Mouse (Mus musculus): ENCODE results near the gene Gm20388. TPM values are rescaled to one million over a fixed set of nuclear protein-coding genes. Genes with fewer than 3 reads are reported as not detected.
A peak's percentile ranks its signal among the peaks of the same experiment; 100 is the strongest.

Gene Gm20388
- polyA plus RNA-seq (2016; fragmentation: Nextera tagmentation; extraction: Ambion mirVana): 1.2 and 5.5 TPM in 2 replicates

DNA sequence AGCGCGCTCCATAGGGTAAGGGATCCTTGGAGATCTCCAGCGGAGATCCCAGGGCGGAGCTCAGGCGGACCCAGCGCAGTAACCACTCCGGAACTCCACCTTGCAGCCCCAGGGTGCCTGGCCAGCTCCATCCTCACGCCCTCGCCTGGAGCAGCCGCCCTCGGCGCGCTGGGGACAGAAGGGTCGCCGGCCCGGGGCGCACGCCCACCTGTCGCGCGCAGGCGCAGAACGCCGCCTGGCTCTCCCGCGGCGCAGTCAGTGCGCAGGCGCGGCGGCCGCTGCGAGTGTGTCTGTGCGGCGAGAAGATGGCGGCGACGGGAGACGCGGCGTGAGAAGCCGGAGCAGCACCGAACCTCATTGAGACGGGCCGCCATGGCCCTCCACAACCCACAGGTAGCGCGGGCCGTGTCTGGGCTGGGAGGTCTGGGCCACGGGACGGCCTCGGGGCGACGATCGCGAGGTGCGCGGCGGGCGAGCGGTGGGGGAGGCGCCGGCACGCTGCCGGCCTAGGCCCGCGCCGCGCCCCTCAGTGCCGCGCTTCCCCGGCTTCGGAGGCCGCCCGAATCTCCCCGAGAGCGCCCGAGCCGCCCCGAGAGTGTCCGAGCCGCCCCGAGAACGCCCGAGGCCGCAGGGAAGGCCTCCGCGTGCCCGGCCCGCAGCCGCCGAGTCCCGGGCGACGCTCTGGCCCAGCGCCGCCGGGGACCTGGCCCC lies at the start of gene Gm20388:
Gm20388 (plus strand) TSS at position 295 of the 711 bp plus-strand sequence.
- peaks cover 48% of the 10 kb centered on the region for H3K4me1 ChIP-seq
- H3K36me3 ChIP-seq (replicated peaks): no peaks in the 10 kb centered on the region
- DNase-seq (ENCODE audit: extremely low spot score, low spot score): peak; percentile 86
- H3K9me3 ChIP-seq: no peaks in the 10 kb centered on the region
- H3K4me3 ChIP-seq: peak within 1 kb of the TSS; percentile 90
- WGBS: under 1% methylated on average over 97 of the region's 97 CpGs
- H3K27me3 ChIP-seq (ENCODE audit: poor library complexity, severe bottlenecking): peaks cover 6% of the 10 kb centered on the region; the same call in 1 of the 2 replicates
- peak within 1 kb of the TSS; percentile 98 for H3K27ac ChIP-seq

DNA sequence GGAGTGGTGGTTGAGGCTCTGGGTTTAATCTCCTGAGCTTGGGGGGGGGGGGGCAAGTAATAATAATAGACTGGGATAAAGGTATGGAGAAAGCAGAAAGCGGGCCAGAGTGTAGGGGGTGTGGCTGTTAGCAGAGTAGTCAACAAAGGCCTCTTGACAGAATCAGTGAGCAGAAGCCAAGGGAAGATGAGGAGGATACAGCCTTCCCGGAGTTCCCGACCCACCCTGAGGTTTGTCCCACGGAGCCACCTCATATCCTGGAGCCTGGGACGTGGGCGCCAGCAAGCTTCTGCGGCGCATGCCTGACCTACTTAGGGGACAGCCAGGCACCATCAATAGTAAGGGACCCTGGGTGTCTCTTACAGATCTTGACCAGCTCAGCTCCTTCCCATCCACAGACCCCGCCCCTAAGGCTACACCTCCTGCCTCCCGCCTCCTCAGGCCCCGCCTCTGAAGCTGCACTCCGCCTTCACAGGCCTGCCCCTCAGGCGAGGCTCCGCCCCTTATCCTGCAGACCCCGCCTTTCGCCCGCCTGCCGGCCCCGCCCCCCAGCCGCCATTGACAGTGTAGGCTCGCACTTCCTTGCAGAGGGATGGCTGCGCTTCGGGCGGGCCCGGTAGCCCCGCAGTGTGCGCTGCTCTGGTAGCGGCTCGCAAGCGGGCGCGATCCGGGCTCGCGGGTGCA lies 48.8 kb upstream of the Gm20388 start, which contains the start of gene Klhl36:
Klhl36 (plus strand) TSS at position 561 of the 684 bp plus-strand sequence.
- H3K27ac ChIP-seq: peak within 1 kb of the TSS; percentile 88
- H3K36me3 ChIP-seq (replicated peaks): no peaks in the 10 kb centered on the region
- H3K27me3 ChIP-seq (ENCODE audit: poor library complexity, severe bottlenecking): peaks cover 60% of the 10 kb centered on the region
- H3K4me1 ChIP-seq: peaks cover 36% of the 10 kb centered on the region
- under 1% methylated on average over 35 of the region's 35 CpGs for WGBS
- H3K4me3 ChIP-seq: peak within 1 kb of the TSS; percentile 90
- peak; percentile 97 for DNase-seq (ENCODE audit: extremely low spot score, low spot score)
- H3K9me3 ChIP-seq: no peaks in the 10 kb centered on the region

DNA sequence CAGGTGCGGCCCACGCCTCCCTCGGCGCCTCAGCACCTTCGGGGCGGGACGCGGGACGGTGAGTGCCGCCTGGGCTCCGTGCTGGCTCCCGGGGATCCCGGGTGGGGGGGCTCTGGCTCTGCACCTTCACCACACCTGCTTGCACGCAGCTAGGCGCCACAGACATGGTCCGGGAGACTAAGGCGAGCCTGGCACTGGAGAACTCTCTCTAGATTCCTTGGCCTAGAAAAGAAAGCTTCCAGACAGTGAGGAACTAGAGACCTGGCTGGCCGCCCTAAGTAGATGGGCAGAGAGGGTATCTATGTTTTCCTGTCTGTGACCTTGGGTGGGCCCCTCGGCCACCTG lies 48.3 kb upstream of the Gm20388 start:
- WGBS: 2% methylated on average over 19 of the region's 19 CpGs
- peaks cover 60% of the 10 kb centered on the region for H3K27me3 ChIP-seq (ENCODE audit: poor library complexity, severe bottlenecking)
- no peaks in the 10 kb centered on the region for H3K9me3 ChIP-seq
- H3K4me3 ChIP-seq: peak overlapping the region; percentile 90
- peaks cover 36% of the 10 kb centered on the region for H3K4me1 ChIP-seq
- H3K27ac ChIP-seq: peak overlapping the region; percentile 88
- H3K36me3 ChIP-seq (replicated peaks): no peaks in the 10 kb centered on the region
- DNase-seq (ENCODE audit: extremely low spot score, low spot score): no peak

DNA sequence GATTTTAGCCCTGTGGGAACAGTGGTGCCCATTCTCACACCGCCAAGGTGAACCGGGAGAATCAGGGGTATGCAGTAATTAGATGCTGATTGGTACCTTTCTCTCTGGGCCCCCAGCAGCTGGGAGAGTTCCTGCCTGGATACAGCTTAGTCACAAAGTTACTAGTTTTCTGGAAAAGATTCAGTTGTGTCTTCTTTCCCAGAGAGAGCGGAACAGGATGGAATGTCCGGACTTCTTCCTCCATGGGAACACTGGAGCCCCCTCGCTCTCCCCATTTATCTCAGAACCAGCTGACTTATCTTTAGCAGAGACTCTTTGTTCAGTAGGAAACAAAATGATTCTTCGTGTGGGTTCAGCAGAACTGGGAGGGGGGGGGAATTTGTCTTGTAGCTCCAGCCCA lies 47.9 kb upstream of the Gm20388 start:
- H3K4me3 ChIP-seq: peak overlapping the region; percentile 90
- H3K9me3 ChIP-seq: no peaks in the 10 kb centered on the region
- H3K4me1 ChIP-seq: peaks cover 35% of the 10 kb centered on the region
- WGBS: 17% methylated on average over 6 of the region's 6 CpGs
- no peak for DNase-seq (ENCODE audit: extremely low spot score, low spot score)
- peaks cover 58% of the 10 kb centered on the region for H3K27me3 ChIP-seq (ENCODE audit: poor library complexity, severe bottlenecking)
- no peaks in the 10 kb centered on the region for H3K36me3 ChIP-seq (replicated peaks)
- peak overlapping the region; percentile 88 for H3K27ac ChIP-seq

DNA sequence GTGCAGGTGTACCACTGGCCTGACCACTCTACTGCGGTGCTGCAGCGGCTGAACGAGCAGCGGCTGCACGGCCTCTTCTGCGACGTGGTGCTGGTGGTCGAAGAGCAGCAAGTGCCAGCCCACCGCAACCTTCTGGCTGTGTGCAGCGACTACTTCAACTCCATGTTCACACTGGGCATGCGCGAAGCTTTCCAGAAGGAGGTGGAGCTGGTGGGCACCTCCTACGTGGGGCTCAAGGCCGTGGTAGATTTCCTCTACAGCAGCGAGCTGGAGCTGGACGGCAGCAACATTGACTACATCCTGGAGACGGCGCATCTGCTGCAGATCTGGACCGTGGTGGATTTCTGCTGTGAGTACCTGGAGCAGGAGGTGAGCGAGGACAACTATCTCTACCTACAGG lies 41.0 kb upstream of the Gm20388 start:
- WGBS: 80% methylated on average over 20 of the region's 20 CpGs
- Histone ChIP-seq H3K36me3 (replicated peaks) (peaks cover 44% of the 10 kb centered on the region), H3K4me3 (no peak overlapping the region), H3K9me3 (peaks cover 11% of the 10 kb centered on the region), H3K27me3 (ENCODE audit: poor library complexity, severe bottlenecking) (peaks cover 19% of the 10 kb centered on the region), H3K27ac (no peak overlapping the region), H3K4me1 (no peaks in the 10 kb centered on the region)
- no peak for DNase-seq (ENCODE audit: extremely low spot score, low spot score)

DNA sequence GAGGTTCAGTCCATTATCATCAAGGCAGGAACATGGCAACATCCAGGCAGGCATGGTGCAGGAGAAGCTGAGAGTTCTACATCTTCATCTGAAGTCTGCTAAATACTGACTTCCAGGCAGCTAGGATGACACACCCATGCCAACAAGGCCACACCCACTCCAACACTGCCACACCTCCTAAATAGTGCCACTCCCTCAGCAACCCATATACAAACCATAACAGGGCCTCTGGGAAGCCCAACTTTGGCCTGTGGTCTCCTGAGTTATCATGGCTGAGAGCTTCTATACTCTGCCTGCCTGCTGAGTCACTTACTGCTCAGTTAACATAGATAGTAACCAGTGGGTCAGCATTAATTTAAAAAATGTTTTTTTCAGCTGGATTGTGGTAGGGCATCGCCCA lies 37.5 kb upstream of the Gm20388 start:
- 0 out of 2 replicates have a peak, but pooled peaks cover 4% of the 10 kb centered on the region for H3K4me1 ChIP-seq
- peaks cover 9% of the 10 kb centered on the region for H3K27me3 ChIP-seq (ENCODE audit: poor library complexity, severe bottlenecking)
- H3K9me3 ChIP-seq: peaks cover 11% of the 10 kb centered on the region
- peaks cover 58% of the 10 kb centered on the region for H3K36me3 ChIP-seq (replicated peaks)
- no peak for DNase-seq (ENCODE audit: extremely low spot score, low spot score)
- WGBS: 92% methylated on average over 1 of the region's 1 CpGs
- no peak overlapping the region for H3K27ac ChIP-seq
- H3K4me3 ChIP-seq: no peak overlapping the region

DNA sequence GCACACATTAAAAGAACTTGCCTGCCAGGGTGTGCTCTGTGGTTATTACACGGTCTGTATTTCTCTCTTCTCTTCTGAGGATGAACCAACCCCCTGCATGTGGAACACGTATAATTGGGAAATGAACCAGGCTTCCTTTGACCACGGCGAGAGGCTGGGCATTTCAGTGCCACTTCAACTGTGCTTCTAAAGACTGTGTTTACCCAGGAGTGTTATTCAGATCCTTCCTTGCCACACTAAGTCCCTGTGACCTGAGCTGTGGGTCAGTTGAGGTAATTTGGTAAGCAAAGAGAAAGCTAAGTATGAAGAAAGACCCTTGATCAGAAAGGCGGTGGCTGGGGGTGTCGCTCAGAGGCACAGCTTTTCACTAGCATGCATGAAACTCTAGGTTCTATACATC lies 29.3 kb upstream of the Gm20388 start:
- 84% methylated on average over 6 of the region's 6 CpGs for WGBS
- Histone ChIP-seq H3K9me3 (no peaks in the 10 kb centered on the region), H3K36me3 (replicated peaks) (peaks cover 7% of the 10 kb centered on the region), H3K27ac (no peak overlapping the region), H3K4me1 (peaks cover 14% of the 10 kb centered on the region), H3K27me3 (ENCODE audit: poor library complexity, severe bottlenecking) (no peaks in the 10 kb centered on the region), H3K4me3 (no peak overlapping the region)
- DNase-seq (ENCODE audit: extremely low spot score, low spot score): no peak

DNA sequence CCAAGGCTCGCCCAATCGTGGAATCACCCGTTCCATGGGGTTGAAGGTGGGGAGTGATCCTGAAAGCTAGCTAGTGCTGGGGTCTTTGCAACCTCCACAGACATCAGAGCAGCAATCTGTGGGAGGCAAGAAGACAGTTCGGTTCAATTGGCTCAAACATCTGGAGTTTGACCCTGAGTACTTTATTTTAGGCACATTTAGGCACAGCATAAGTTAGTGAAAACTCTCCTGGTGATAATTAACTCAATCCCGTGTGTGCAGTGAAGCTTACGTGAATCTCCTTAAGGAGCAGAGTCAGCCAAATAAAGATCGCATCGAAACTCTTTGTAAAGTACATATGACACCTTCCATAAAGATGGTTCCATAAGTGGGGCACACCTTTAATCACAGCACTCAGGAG lies 28.7 kb upstream of the Gm20388 start:
- Histone ChIP-seq H3K9me3 (no peaks in the 10 kb centered on the region), H3K36me3 (replicated peaks) (peaks cover 1% of the 10 kb centered on the region; the same call in 1 of the 2 replicates), H3K4me3 (no peak overlapping the region), H3K27me3 (ENCODE audit: poor library complexity, severe bottlenecking) (no peaks in the 10 kb centered on the region), H3K4me1 (peaks cover 10% of the 10 kb centered on the region), H3K27ac (no peak overlapping the region)
- no peak for DNase-seq (ENCODE audit: extremely low spot score, low spot score)
- 78% methylated on average over 8 of the region's 8 CpGs for WGBS

DNA sequence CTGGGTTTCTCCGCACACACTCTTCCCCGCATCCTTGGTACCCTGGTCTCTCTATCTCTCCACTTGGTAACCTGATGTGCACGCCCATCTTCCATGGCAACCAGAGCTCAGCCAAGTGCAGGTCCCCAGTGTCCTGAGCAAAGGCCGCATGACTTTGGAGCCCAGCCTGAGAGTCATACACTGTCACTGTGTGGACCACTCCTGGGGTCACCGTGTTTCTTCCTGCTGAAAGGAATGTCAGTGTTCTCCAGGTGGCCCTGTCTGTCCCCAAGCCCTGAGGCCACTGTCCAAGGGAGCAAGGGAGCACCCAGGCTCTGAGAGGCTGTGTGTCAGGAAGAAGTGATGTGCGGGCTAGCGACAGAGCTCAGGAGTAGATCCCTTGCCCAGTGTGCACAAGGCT lies 27.4 kb upstream of the Gm20388 start:
- no peak for DNase-seq (ENCODE audit: extremely low spot score, low spot score)
- Histone ChIP-seq H3K27ac (no peak overlapping the region), H3K4me3 (no peak overlapping the region), H3K4me1 (peaks cover 15% of the 10 kb centered on the region), H3K27me3 (ENCODE audit: poor library complexity, severe bottlenecking) (no peaks in the 10 kb centered on the region), H3K36me3 (replicated peaks) (no peaks in the 10 kb centered on the region), H3K9me3 (no peaks in the 10 kb centered on the region)
- 92% methylated on average over 7 of the region's 7 CpGs for WGBS

DNA sequence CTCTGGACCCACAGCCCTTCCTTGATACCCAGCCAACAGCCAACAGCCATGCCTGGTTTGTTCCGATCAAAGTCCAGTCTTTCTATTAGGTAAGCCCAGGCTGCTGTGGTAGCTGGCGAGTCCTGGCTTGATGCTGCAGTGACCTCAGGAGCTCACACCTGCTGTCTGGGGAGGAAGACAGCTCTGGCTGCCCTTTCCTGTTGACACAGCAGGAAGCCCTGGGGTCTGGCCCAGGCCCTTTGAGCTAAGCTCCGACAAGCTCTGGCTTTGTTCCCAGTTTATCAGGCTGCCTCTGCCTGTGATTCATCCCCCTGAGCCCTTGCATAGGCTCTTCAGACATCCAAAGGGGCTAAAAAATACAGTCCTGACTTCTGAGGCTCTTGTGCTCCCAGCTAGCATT lies 25.0 kb upstream of the Gm20388 start:
- peaks cover 15% of the 10 kb centered on the region for H3K4me1 ChIP-seq
- no peaks in the 10 kb centered on the region for H3K27me3 ChIP-seq (ENCODE audit: poor library complexity, severe bottlenecking)
- H3K9me3 ChIP-seq: no peaks in the 10 kb centered on the region
- no peak for DNase-seq (ENCODE audit: extremely low spot score, low spot score)
- H3K4me3 ChIP-seq: no peak overlapping the region
- H3K27ac ChIP-seq: peak overlapping the region; percentile 22; the same call in 1 of the 2 replicates
- no peaks in the 10 kb centered on the region for H3K36me3 ChIP-seq (replicated peaks)
- 34% methylated on average over 3 of the region's 3 CpGs for WGBS

DNA sequence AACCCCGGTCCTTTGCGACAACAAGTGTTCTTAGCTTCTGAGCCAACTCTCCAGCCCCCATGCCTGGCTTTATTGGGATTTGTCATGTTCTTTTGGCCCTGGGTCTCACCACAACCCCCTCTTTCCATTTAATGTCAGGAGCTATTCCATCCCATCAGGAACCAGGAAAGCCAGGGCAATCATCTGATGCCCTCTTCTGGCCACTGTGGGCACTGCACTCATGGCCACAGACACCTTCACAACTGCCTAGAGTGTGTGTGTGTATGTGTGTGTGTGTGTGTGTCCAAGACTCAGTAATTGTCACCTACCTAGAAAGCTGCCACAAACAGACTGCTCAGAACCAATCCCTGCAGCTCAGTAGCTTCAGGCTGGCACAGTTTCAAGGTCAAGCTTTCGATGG lies 23.5 kb upstream of the Gm20388 start:
- no peaks in the 10 kb centered on the region for H3K27me3 ChIP-seq (ENCODE audit: poor library complexity, severe bottlenecking)
- WGBS: 95% methylated on average over 3 of the region's 3 CpGs
- peak; percentile 54 for DNase-seq (ENCODE audit: extremely low spot score, low spot score)

DNA sequence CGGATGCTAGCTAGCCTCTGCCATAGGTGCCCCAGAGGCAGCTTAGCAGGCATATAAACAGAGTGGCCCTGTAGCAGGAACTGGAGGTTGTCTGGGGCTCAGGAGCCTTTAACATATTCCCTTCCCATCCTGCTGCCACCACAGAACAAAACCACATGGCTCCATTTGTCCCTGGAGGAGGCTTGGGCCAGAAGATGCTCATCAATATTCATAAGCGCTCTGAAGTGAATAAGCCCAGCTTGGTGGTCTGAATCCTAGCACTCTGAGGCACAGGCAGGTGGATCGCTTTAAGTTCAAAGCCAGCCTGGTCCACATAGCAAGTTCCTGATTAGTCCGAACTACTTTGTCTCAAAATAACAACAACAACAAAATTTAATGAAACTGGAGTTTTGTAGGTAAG lies 22.6 kb upstream of the Gm20388 start:
- Histone ChIP-seq H3K36me3 (replicated peaks) (no peaks in the 10 kb centered on the region), H3K27ac (no peak overlapping the region), H3K4me1 (peaks cover 15% of the 10 kb centered on the region), H3K27me3 (ENCODE audit: poor library complexity, severe bottlenecking) (no peaks in the 10 kb centered on the region), H3K4me3 (no peak overlapping the region), H3K9me3 (no peaks in the 10 kb centered on the region)
- 76% methylated on average over 4 of the region's 4 CpGs for WGBS
- DNase-seq (ENCODE audit: extremely low spot score, low spot score): no peak

More for the DNA sequence above, 23.5 kb upstream of the Gm20388 start:
- no peak overlapping the region for H3K27ac ChIP-seq
- H3K36me3 ChIP-seq (replicated peaks): no peaks in the 10 kb centered on the region
- peaks cover 15% of the 10 kb centered on the region for H3K4me1 ChIP-seq
- no peaks in the 10 kb centered on the region for H3K9me3 ChIP-seq
- no peak overlapping the region for H3K4me3 ChIP-seq

DNA sequence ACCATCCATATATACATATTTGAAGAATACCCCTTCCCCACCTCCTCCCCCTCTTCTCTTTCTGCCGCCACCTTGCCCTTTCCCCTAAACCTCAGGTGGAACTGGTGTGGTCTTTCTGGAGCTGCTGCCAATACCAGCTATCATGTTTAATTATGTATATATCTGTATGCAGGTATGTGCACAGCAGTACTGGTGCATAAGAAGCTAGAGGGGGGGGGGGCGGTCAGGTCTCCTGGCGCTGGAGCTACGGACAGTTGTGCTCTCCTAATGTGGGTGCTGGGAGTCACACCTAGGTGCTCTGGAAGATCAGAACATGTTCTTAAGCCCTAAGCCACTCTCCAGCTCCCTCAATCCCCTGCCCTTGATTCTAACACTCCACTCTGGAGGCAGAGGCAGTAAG lies 13.6 kb upstream of the Gm20388 start:
- peaks cover 40% of the 10 kb centered on the region for H3K27me3 ChIP-seq (ENCODE audit: poor library complexity, severe bottlenecking)
- H3K4me1 ChIP-seq: peaks cover 15% of the 10 kb centered on the region
- no peak overlapping the region for H3K27ac ChIP-seq
- H3K9me3 ChIP-seq: no peaks in the 10 kb centered on the region
- H3K36me3 ChIP-seq (replicated peaks): no peaks in the 10 kb centered on the region
- 76% methylated on average over 4 of the region's 4 CpGs for WGBS
- H3K4me3 ChIP-seq: no peak overlapping the region
- DNase-seq (ENCODE audit: extremely low spot score, low spot score): no peak
